Mouse (Mus musculus): Measurements from ENCODE around the gene Bach2. TPM values are rescaled to one million over a fixed set of nuclear protein-coding genes. Genes with fewer than 3 reads are reported as not detected.

Gene Bach2
- total and polyA plus RNA-seq, 2 experiments from 2014 or later, result 11.7 to 15.9 TPM

GRCm38 (mm10) chr4:32401459-32401858 is 162.9 kb downstream of the Bach2 start:
- no peaks in the 10 kb centered on the region for H3K36me3 ChIP-seq (ENCODE audit: insufficient read depth, low read length)
- WGBS, result 90% methylated on average over 5 of the region's 5 CpGs
- no peaks in the 10 kb centered on the region for H3K9me3 ChIP-seq (ENCODE audit: low read length)
- no peak overlapping the region for H3K27ac ChIP-seq (ENCODE audit: low read depth, low read length)
- no peak for TF ChIP-seq CTCF (IDR thresholded peaks at IDR 0.05)
- H3K4me2 ChIP-seq (ENCODE audit: low read depth, low read length, poor library complexity, severe bottlenecking), result no peak overlapping the region
- no peaks in the 10 kb centered on the region for H3K4me1 ChIP-seq (ENCODE audit: insufficient read depth, low read length)
- H3K4me3 ChIP-seq (ENCODE audit: low read depth, low read length), result no peak overlapping the region
- no peak for DNase-seq (ENCODE audit: low spot score)
- no peaks in the 10 kb centered on the region for H3K27me3 ChIP-seq (ENCODE audit: insufficient read depth, low read length)
- no peak overlapping the region for H3K9ac ChIP-seq (replicated peaks; ENCODE audit: low read length, poor library complexity, severe bottlenecking)
- ATAC-seq (ENCODE audit: low FRiP score), result no peak

GRCm38 (mm10) chr4:32403506-32403905 is 164.9 kb downstream of the Bach2 start:
- Histone ChIP-seq H3K36me3 (ENCODE audit: insufficient read depth, low read length) (no peaks in the 10 kb centered on the region), H3K27ac (ENCODE audit: low read depth, low read length) (no peak overlapping the region), H3K27me3 (ENCODE audit: insufficient read depth, low read length) (no peaks in the 10 kb centered on the region), H3K4me3 (ENCODE audit: low read depth, low read length) (no peak overlapping the region), H3K9me3 (ENCODE audit: low read length) (no peaks in the 10 kb centered on the region), H3K9ac (replicated peaks; ENCODE audit: low read length, poor library complexity, severe bottlenecking) (no peak overlapping the region), H3K4me2 (ENCODE audit: low read depth, low read length, poor library complexity, severe bottlenecking) (no peak overlapping the region), H3K4me1 (ENCODE audit: insufficient read depth, low read length) (no peaks in the 10 kb centered on the region)
- DNase-seq (ENCODE audit: low spot score) (no peak), ATAC-seq (ENCODE audit: low FRiP score) (no peak)
- WGBS, result 96% methylated on average over 5 of the region's 5 CpGs
- TF ChIP-seq CTCF (IDR thresholded peaks at IDR 0.05), result no peak

- Histone ChIP-seq H3K9me3 (ENCODE audit: low read length) (no peaks in the 10 kb centered on the region), H3K36me3 (ENCODE audit: insufficient read depth, low read length) (no peaks in the 10 kb centered on the region), H3K4me1 (ENCODE audit: insufficient read depth, low read length) (no peaks in the 10 kb centered on the region), H3K27me3 (ENCODE audit: insufficient read depth, low read length) (no peaks in the 10 kb centered on the region), H3K9ac (replicated peaks; ENCODE audit: low read length, poor library complexity, severe bottlenecking) (no peak overlapping the region), H3K4me2 (ENCODE audit: low read depth, low read length, poor library complexity, severe bottlenecking) (no peak overlapping the region), H3K4me3 (ENCODE audit: low read depth, low read length) (no peak overlapping the region), H3K27ac (ENCODE audit: low read depth, low read length) (no peak overlapping the region)
- ATAC-seq (ENCODE audit: low FRiP score), result no peak
- WGBS, result 55% methylated on average over 17 of the region's 17 CpGs
- TF ChIP-seq CTCF (IDR thresholded peaks at IDR 0.05), result no peak
- DNase-seq (ENCODE audit: low spot score), result no peak
Measured at GRCm38 (mm10) chr4:32405149-32405882, 166.7 kb downstream of the Bach2 start.

- Histone ChIP-seq H3K9ac (replicated peaks; ENCODE audit: low read length, poor library complexity, severe bottlenecking) (no peak overlapping the region), H3K9me3 (ENCODE audit: low read length) (no peaks in the 10 kb centered on the region), H3K4me2 (ENCODE audit: low read depth, low read length, poor library complexity, severe bottlenecking) (no peak overlapping the region), H3K4me3 (ENCODE audit: low read depth, low read length) (no peak overlapping the region), H3K27ac (ENCODE audit: low read depth, low read length) (no peak overlapping the region), H3K27me3 (ENCODE audit: insufficient read depth, low read length) (no peaks in the 10 kb centered on the region), H3K4me1 (ENCODE audit: insufficient read depth, low read length) (no peaks in the 10 kb centered on the region), H3K36me3 (ENCODE audit: insufficient read depth, low read length) (no peaks in the 10 kb centered on the region)
- DNase-seq (ENCODE audit: low spot score), result no peak
- no peak for ATAC-seq (ENCODE audit: low FRiP score)
- 78% methylated on average over 3 of the region's 3 CpGs for WGBS
- TF ChIP-seq CTCF (IDR thresholded peaks at IDR 0.05), result no peak
Measured at GRCm38 (mm10) chr4:32405985-32406384, 167.4 kb downstream of the Bach2 start.

GRCm38 (mm10) chr4:32408535-32408934 is 169.9 kb downstream of the Bach2 start:
- no peak overlapping the region for H3K4me2 ChIP-seq (ENCODE audit: low read depth, low read length, poor library complexity, severe bottlenecking)
- no peaks in the 10 kb centered on the region for H3K9me3 ChIP-seq (ENCODE audit: low read length)
- no peak for TF ChIP-seq CTCF (IDR thresholded peaks at IDR 0.05)
- DNase-seq (ENCODE audit: low spot score), result no peak
- no peaks in the 10 kb centered on the region for H3K4me1 ChIP-seq (ENCODE audit: insufficient read depth, low read length)
- no peak overlapping the region for H3K27ac ChIP-seq (ENCODE audit: low read depth, low read length)
- H3K27me3 ChIP-seq (ENCODE audit: insufficient read depth, low read length), result no peaks in the 10 kb centered on the region
- no peak overlapping the region for H3K4me3 ChIP-seq (ENCODE audit: low read depth, low read length)
- 91% methylated on average over 8 of the region's 8 CpGs for WGBS
- no peaks in the 10 kb centered on the region for H3K36me3 ChIP-seq (ENCODE audit: insufficient read depth, low read length)
- H3K9ac ChIP-seq (replicated peaks; ENCODE audit: low read length, poor library complexity, severe bottlenecking), result no peak overlapping the region
- no peak for ATAC-seq (ENCODE audit: low FRiP score)

- DNase-seq (ENCODE audit: low spot score), result no peak
- Histone ChIP-seq H3K4me3 (ENCODE audit: low read depth, low read length) (no peak overlapping the region), H3K4me1 (ENCODE audit: insufficient read depth, low read length) (no peaks in the 10 kb centered on the region), H3K9me3 (ENCODE audit: low read length) (no peaks in the 10 kb centered on the region), H3K4me2 (ENCODE audit: low read depth, low read length, poor library complexity, severe bottlenecking) (no peak overlapping the region), H3K27ac (ENCODE audit: low read depth, low read length) (no peak overlapping the region), H3K36me3 (ENCODE audit: insufficient read depth, low read length) (no peaks in the 10 kb centered on the region), H3K9ac (replicated peaks; ENCODE audit: low read length, poor library complexity, severe bottlenecking) (no peak overlapping the region), H3K27me3 (ENCODE audit: insufficient read depth, low read length) (no peaks in the 10 kb centered on the region)
- ATAC-seq (ENCODE audit: low FRiP score), result no peak
- WGBS, result 84% methylated on average over 9 of the region's 9 CpGs
- TF ChIP-seq CTCF (IDR thresholded peaks at IDR 0.05), result no peak
Measured at GRCm38 (mm10) chr4:32409116-32409880, 170.7 kb downstream of the Bach2 start.

All from midbrain, postnatal 0 days (tissue).